10 mouse cellular contexts compared by ENCODE assay signal in genomic region chr5:123045561-123046295, GRCm38 (mm10). TPM values are rescaled to one million over a fixed set of nuclear protein-coding genes. Genes with fewer than 3 reads are reported as not detected.
DNase-seq lines count a peak whose midpoint lies in the region; ATAC-seq and TF ChIP-seq lines count a peak whose summit lies in the region.
"Had no signal": no experiment of that assay in that cellular context is flagged by ENCODE, and none has a peak within 500 bp of the region (broad histone marks: within the 10 kb centered on the region; RNA-seq: fewer than 3 reads in every experiment).

No protein-coding gene starts in this region.

- no peak for TF ChIP-seq POLR2A in bone marrow, adult 2 months (IDR thresholded peaks at IDR 0.05; ENCODE audit: borderline replicate concordance, control insufficient read depth, low read depth, low read length)

- H3K36me3 ChIP-seq in splenic B cell, adult 2 months (ENCODE audit: control insufficient read depth, insufficient read depth, low read length, poor library complexity, severe bottlenecking), result no peaks in the 10 kb centered on the region
- H3K36me3 ChIP-seq: limb, embryonic 12.5 days had no signal

- no peaks in the 10 kb centered on the region for H3K27me3 ChIP-seq in splenic B cell, adult 2 months (ENCODE audit: control insufficient read depth, insufficient read depth, low read length, poor library complexity, severe bottlenecking)
- H3K27me3 ChIP-seq: limb, embryonic 12.5 days had no signal

- H3K27ac ChIP-seq in bone marrow, adult 2 months (ENCODE audit: control insufficient read depth, insufficient read depth, low read depth, low read length, poor library complexity), result no peak overlapping the region
- H3K27ac ChIP-seq: limb, embryonic 12.5 days had no signal

- TF ChIP-seq CTCF in bone marrow, adult 2 months (IDR thresholded peaks at IDR 0.05; ENCODE audit: control insufficient read depth, insufficient read depth, low read length), result peak; percentile 74

- H3K4me1 ChIP-seq in bone marrow, adult 2 months (ENCODE audit: control insufficient read depth, insufficient read depth, low read length), result peaks cover 1% of the 10 kb centered on the region

- H3K4me3 ChIP-seq in bone marrow, adult 2 months (replicated peaks; ENCODE audit: control insufficient read depth, low read depth, low read length), result no peak overlapping the region
- H3K4me3 ChIP-seq: limb, embryonic 12.5 days had no signal

- ATAC-seq in frontal cortex, adult (ENCODE audit: low TSS enrichment), result peak; percentile 57; the same call in 1 of the 2 replicates
- peak; percentile 62 for ATAC-seq in granulocyte monocyte progenitor cell, adult 5-6 weeks (replicated peaks; ENCODE audit: poor library complexity, severe bottlenecking)

- 25% methylated on average over 9 of the region's 9 CpGs for WGBS in bone marrow, adult 2 months

- no peak for DNase-seq in frontal cortex, postnatal 25 days (ENCODE audit: low spot score in 2 of 2)
- peak; percentile 64 for DNase-seq in CD4-positive helper T cell, adult 2 months (ENCODE audit: low read depth, low spot score)
- peak; percentile 68 to 79 for DNase-seq in kidney, adult 8-10 months
- peak; percentile 92 for DNase-seq in lung, postnatal 10 days
- DNase-seq in splenic B cell, adult 2 months (ENCODE audit: low read depth, low spot score), result peak; percentile 79

RNA-seq across cellular contexts. Expression of gene Morn3, which starts 1.1 kb away (rescaled TPM):
- 5.3 TPM in 1 of 2 replicates, not detected in the other for polyA plus RNA-seq in bone marrow, adult 2 months (2011; ENCODE audit: insufficient read depth, insufficient read length, low replicate concordance, missing spikeins)
- 0.58 TPM in 1 of 2 replicates, not detected in the other for total RNA-seq in granulocyte monocyte progenitor cell, adult 5-6 weeks (2014; fragmentation: Nextera tagmentation)
- total RNA-seq in granulocyte monocyte progenitor cell, adult 5-6 weeks (2017), result not detected in 2 replicates
- total RNA-seq: adrenal gland, postnatal 4 days had no signal
- polyA plus RNA-seq: limb, embryonic 12.5 days had no signal

RNA-seq across cellular contexts. Expression of gene Tmem120b, which starts 22.5 kb away (rescaled TPM):
- 33.5 and 38.8 TPM in 2 replicates for polyA plus RNA-seq in bone marrow, adult 2 months (2011; ENCODE audit: insufficient read depth, insufficient read length, low replicate concordance, missing spikeins)
- 1.8 and 3.1 TPM in 2 replicates for total RNA-seq in granulocyte monocyte progenitor cell, adult 5-6 weeks (2014; fragmentation: Nextera tagmentation)
- total RNA-seq in granulocyte monocyte progenitor cell, adult 5-6 weeks (2017), result 1.6 and 2.3 TPM in 2 replicates

RNA-seq across cellular contexts. Expression of gene Orai1, which starts 30.9 kb away (rescaled TPM):
- polyA plus RNA-seq in bone marrow, adult 2 months (2011; ENCODE audit: insufficient read depth, insufficient read length, low replicate concordance, missing spikeins), result 18.0 and 30.8 TPM in 2 replicates
- total RNA-seq in granulocyte monocyte progenitor cell, adult 5-6 weeks (2014; fragmentation: Nextera tagmentation), result 40.9 and 43.8 TPM in 2 replicates
- 15.6 and 22.4 TPM in 2 replicates for total RNA-seq in granulocyte monocyte progenitor cell, adult 5-6 weeks (2017)

RNA-seq across cellular contexts. Expression of gene Kdm2b, which starts 56.1 kb away (rescaled TPM):
- polyA plus RNA-seq in bone marrow, adult 2 months (2011; ENCODE audit: insufficient read depth, insufficient read length, low replicate concordance, missing spikeins), result 17.4 and 24.2 TPM in 2 replicates
- 42.8 and 63.5 TPM in 2 replicates for total RNA-seq in granulocyte monocyte progenitor cell, adult 5-6 weeks (2014; fragmentation: Nextera tagmentation)
- 54.8 and 58.7 TPM in 2 replicates for total RNA-seq in granulocyte monocyte progenitor cell, adult 5-6 weeks (2017)

Comparison
In these comparisons a context has a peak if more than half of its experiments do, and no peak if none do; other contexts are left out.
1. DNase-seq: peak in CD4-positive helper T cell, adult 2 months (single experiment), kidney, adult 8-10 months (2 of 2), lung, postnatal 10 days (single experiment) and splenic B cell, adult 2 months (single experiment); none in frontal cortex, postnatal 25 days (0 of 2).